Mouse (Mus musculus): ENCODE data around the gene Gm12166. TPM values are rescaled to one million over a fixed set of nuclear protein-coding genes. Genes with fewer than 3 reads are reported as not detected.

The Gm12166 gene
- polyA plus RNA-seq, 1 experiment from 2014 or later, result 6.6 TPM

- 92% methylated on average over 6 of the region's 6 CpGs for WGBS
- H3K9me3 ChIP-seq (replicated peaks), result no peaks in the 10 kb centered on the region
- no peak for ATAC-seq (ENCODE audit: low FRiP score)
- H3K27ac ChIP-seq (replicated peaks), result no peak overlapping the region
- peaks cover 9% of the 10 kb centered on the region; the same call in 1 of the 2 replicates for H3K4me1 ChIP-seq
- no peaks in the 10 kb centered on the region for H3K27me3 ChIP-seq (replicated peaks)
- H3K36me3 ChIP-seq, result no peaks in the 10 kb centered on the region
- no peak overlapping the region for H3K4me2 ChIP-seq
- no peak overlapping the region for H3K9ac ChIP-seq (replicated peaks)
- H3K4me3 ChIP-seq (replicated peaks), result no peak overlapping the region
These were observed 23.9 kb downstream of the Gm12166 start for GRCm38 (mm10) chr11:46027952-46028814.

- 63% methylated on average over 7 of the region's 7 CpGs for WGBS
These were observed 26.1 kb downstream of the Gm12166 start for GRCm38 (mm10) chr11:46025962-46026392.

GRCm38 (mm10) chr11:46022983-46023382 lies 29.1 kb downstream of the Gm12166 start:
- Histone ChIP-seq H3K4me1 (no peaks in the 10 kb centered on the region), H3K27me3 (replicated peaks) (no peaks in the 10 kb centered on the region), H3K4me3 (replicated peaks) (no peak overlapping the region), H3K4me2 (no peak overlapping the region), H3K9ac (replicated peaks) (no peak overlapping the region), H3K9me3 (replicated peaks) (no peaks in the 10 kb centered on the region), H3K36me3 (no peaks in the 10 kb centered on the region), H3K27ac (replicated peaks) (no peak overlapping the region)
- 83% methylated on average over 6 of the region's 6 CpGs for WGBS
- ATAC-seq (ENCODE audit: low FRiP score), result no peak

More at GRCm38 (mm10) chr11:46025962-46026392, 26.1 kb downstream of the Gm12166 start:
- Histone ChIP-seq H3K27ac (replicated peaks) (no peak overlapping the region), H3K36me3 (no peaks in the 10 kb centered on the region), H3K4me2 (no peak overlapping the region), H3K4me3 (replicated peaks) (no peak overlapping the region), H3K27me3 (replicated peaks) (no peaks in the 10 kb centered on the region), H3K4me1 (peaks cover 9% of the 10 kb centered on the region; the same call in 1 of the 2 replicates), H3K9me3 (replicated peaks) (no peaks in the 10 kb centered on the region), H3K9ac (replicated peaks) (no peak overlapping the region)
- ATAC-seq (ENCODE audit: low FRiP score), result no peak

GRCm38 (mm10) chr11:46021850-46022249 lies 30.3 kb downstream of the Gm12166 start:
- no peak for ATAC-seq (ENCODE audit: low FRiP score)
- H3K27ac ChIP-seq (replicated peaks), result no peak overlapping the region
- no peaks in the 10 kb centered on the region for H3K36me3 ChIP-seq
- H3K4me3 ChIP-seq (replicated peaks), result no peak overlapping the region
- no peak overlapping the region for H3K4me2 ChIP-seq
- H3K4me1 ChIP-seq, result no peaks in the 10 kb centered on the region
- H3K9ac ChIP-seq (replicated peaks), result no peak overlapping the region
- H3K27me3 ChIP-seq (replicated peaks), result no peaks in the 10 kb centered on the region
- H3K9me3 ChIP-seq (replicated peaks), result no peaks in the 10 kb centered on the region

- no peak overlapping the region for H3K4me3 ChIP-seq (replicated peaks)
- H3K4me1 ChIP-seq, result no peaks in the 10 kb centered on the region
These were observed 31.9 kb downstream of the Gm12166 start for GRCm38 (mm10) chr11:46020246-46020645.

GRCm38 (mm10) chr11:46016061-46016460 lies 36.1 kb downstream of the Gm12166 start:
- no peak overlapping the region for H3K4me3 ChIP-seq (replicated peaks)
- H3K36me3 ChIP-seq, result no peaks in the 10 kb centered on the region
- no peak; the same call in 1 of the 2 replicates for ATAC-seq (ENCODE audit: low FRiP score)
- no peak overlapping the region for H3K9ac ChIP-seq (replicated peaks)
- H3K9me3 ChIP-seq (replicated peaks), result no peaks in the 10 kb centered on the region
- no peaks in the 10 kb centered on the region for H3K4me1 ChIP-seq
- no peaks in the 10 kb centered on the region for H3K27me3 ChIP-seq (replicated peaks)
- H3K27ac ChIP-seq (replicated peaks), result no peak overlapping the region
- no peak overlapping the region for H3K4me2 ChIP-seq
- 19% methylated on average over 6 of the region's 6 CpGs for WGBS

More at GRCm38 (mm10) chr11:46020246-46020645, 31.9 kb downstream of the Gm12166 start:
- Histone ChIP-seq H3K9ac (replicated peaks) (no peak overlapping the region), H3K27ac (replicated peaks) (no peak overlapping the region), H3K36me3 (no peaks in the 10 kb centered on the region), H3K4me2 (no peak overlapping the region), H3K9me3 (replicated peaks) (no peaks in the 10 kb centered on the region), H3K27me3 (replicated peaks) (no peaks in the 10 kb centered on the region)
- no peak for ATAC-seq (ENCODE audit: low FRiP score)
- 86% methylated on average over 1 of the region's 1 CpGs for WGBS

Small RNA genes lying within 50 kb of the gene (microRNA-seq; reads per million reads assigned to microRNA genes)
- not detected for gene Mir8100

Other genes with a start within 250 kb of the Gm12166 start
- gene Clint1, start 200.3 kb downstream of the Gm12166 start, polyA plus RNA-seq (2015; fragmentation: Nextera tagmentation; extraction: Ambion mirVana), result 41.5 and 48.7 TPM in 2 replicates
- gene Lsm11, start 107.4 kb downstream of the Gm12166 start, polyA plus RNA-seq (2015; fragmentation: Nextera tagmentation; extraction: Ambion mirVana), result 22.5 and 24.5 TPM in 2 replicates
- 9.4 and 10.5 TPM in 2 replicates for gene Thg1l, start 96.8 kb downstream of the Gm12166 start, polyA plus RNA-seq (2015; fragmentation: Nextera tagmentation; extraction: Ambion mirVana)
- 0.12 and 0.27 TPM in 2 replicates for gene Sox30, start 72.0 kb downstream of the Gm12166 start, polyA plus RNA-seq (2015; fragmentation: Nextera tagmentation; extraction: Ambion mirVana)
- gene Adam19, start 3.7 kb upstream of the Gm12166 start, polyA plus RNA-seq (2015; fragmentation: Nextera tagmentation; extraction: Ambion mirVana), result 13.7 and 16.8 TPM in 2 replicates
- 0.15 and 0.75 TPM in 2 replicates for gene Nipal4, start 114.2 kb upstream of the Gm12166 start, polyA plus RNA-seq (2015; fragmentation: Nextera tagmentation; extraction: Ambion mirVana)
- 1.5 and 2.3 TPM in 2 replicates for gene Fndc9, start 183.2 kb upstream of the Gm12166 start, polyA plus RNA-seq (2015; fragmentation: Nextera tagmentation; extraction: Ambion mirVana)

Measured in neural tube, embryonic 15.5 days (tissue).